Mouse (Mus musculus) stomach, postnatal 0 days (tissue): Measurements from ENCODE around the gene Cd300ld4. TPM values are rescaled to one million over a fixed set of nuclear protein-coding genes. Genes with fewer than 3 reads are reported as not detected.
"Not testable (repeated sequence)": the region's sequence is repeated elsewhere in the genome, so short reads cannot be mapped to it uniquely, and the experiment has no call there.

Experiments
- ATAC-seq: fragments of 200-750 bp; cut with Nextera tagmentation; 2 replicates; pipeline ENCODE4 v1.8.0; 2017; ENCODE audit not compliant: low FRiP score, low TSS enrichment
- DNase-seq: peaks from one replicate; pipeline ENCODE4 v3.0.0-alpha.2; 2016; ENCODE audit warnings: low spot score
- H3K27ac ChIP-seq: fragments of 300-500 bp; sonication (generic); replicated peaks from 2 replicates; pipeline ENCODE4 v1.5.1; 2014; ENCODE audit warnings: mild to moderate bottlenecking, control low read depth
- H3K27me3 ChIP-seq: fragments of 300-500 bp; sonication (generic); 2 replicates; pipeline ENCODE4 v1.6.1; 2014; ENCODE audit warnings: low read length; ENCODE audit not compliant: control insufficient read depth, insufficient read depth
- H3K36me3 ChIP-seq: fragments of 300-500 bp; sonication (generic); 2 replicates; pipeline ENCODE4 v1.6.1; 2014; ENCODE audit warnings: low read length, mixed read lengths; ENCODE audit not compliant: control insufficient read depth, insufficient read depth
- H3K4me1 ChIP-seq: fragments of 300-500 bp; sonication (generic); replicated peaks from 2 replicates; pipeline ENCODE4 v1.6.1; 2014; ENCODE audit warnings: antibody characterized with exemption; ENCODE audit not compliant: control insufficient read depth, insufficient read depth
- H3K4me2 ChIP-seq: fragments of 300-500 bp; sonication (generic); replicated peaks from 2 replicates; pipeline ENCODE4 v1.6.1; 2014; ENCODE audit warnings: low read depth, mild to moderate bottlenecking, control low read depth, moderate library complexity
- H3K4me3 ChIP-seq: fragments of 300-500 bp; sonication (generic); 2 replicates; pipeline ENCODE4 v1.5.1; 2014; ENCODE audit warnings: low read depth, low read length, control low read depth
- H3K9ac ChIP-seq: fragments of 300-500 bp; sonication (generic); 2 replicates; pipeline ENCODE4 v1.6.1; 2014; ENCODE audit warnings: mild to moderate bottlenecking, low read length, control low read depth, mixed read lengths
- H3K9me3 ChIP-seq: fragments of 300-500 bp; sonication (generic); 2 replicates; pipeline ENCODE4 v1.6.1; 2016; ENCODE audit warnings: low read length; ENCODE audit not compliant: control insufficient read depth
- CTCF ChIP-seq: IDR thresholded peaks from 2 replicates; pipeline ENCODE4 v1.5.1; 2016; ENCODE audit warnings: antibody characterized with exemption, low read depth, mild to moderate bottlenecking, moderate library complexity
- EP300 ChIP-seq: optimal IDR thresholded peaks from 2 replicates; pipeline ENCODE3; 2016; ENCODE audit warnings: antibody characterized with exemption
- WGBS: fragments of 180-500 bp; shearing (Covaris S2); extraction: QIAGEN DNeasy Blood & Tissue Kit; methylation state at CpG from one replicate; pipeline ENCODE4 v1.1.7; 2014; 5-methylcytosine and 5-hydroxymethylcytosine counted together
- polyA plus RNA-seq: library from polyadenylated mRNA; unstranded; fragments of >200 nt; fragmentation: Nextera tagmentation; extraction: Ambion mirVana; gene quantifications from 2 replicates; pipeline ENCODE4 v1.2.1, GENCODE M21; 2015

The Cd300ld4 gene
- polyA plus RNA-seq = not detected in 2 replicates

DNA sequence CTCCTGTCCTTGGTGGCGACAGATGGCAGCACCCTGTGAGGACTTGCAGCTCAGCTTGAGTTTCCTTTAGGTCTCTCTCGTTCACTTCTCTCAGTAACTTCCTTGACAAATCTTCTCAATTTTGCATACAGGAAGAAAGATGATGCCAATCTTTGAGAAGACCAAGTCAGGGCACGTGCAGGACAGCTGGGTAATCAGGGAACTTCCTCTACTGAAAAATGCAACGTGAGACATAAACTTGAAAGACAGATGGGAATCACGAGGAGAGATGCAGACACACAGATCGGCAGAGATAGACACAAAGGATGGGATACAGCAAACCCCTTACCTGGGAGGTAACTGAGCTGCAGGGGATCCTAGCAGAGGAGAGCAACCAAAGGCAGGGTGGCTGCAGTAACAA is at the start of gene Cd300ld4:
Gene Cd300ld4, minus strand, starts transcription at position 101 of the 400 bp plus-strand sequence.
- DNase-seq, H3K4me2 ChIP-seq, H3K27ac ChIP-seq, H3K9me3 ChIP-seq, H3K4me1 ChIP-seq, H3K27me3 ChIP-seq, H3K36me3 ChIP-seq, H3K9ac ChIP-seq, ATAC-seq, H3K4me3 ChIP-seq: not testable (repeated sequence)
- WGBS = no CpG with 5 or more reads among the region's 6 CpGs

DNA sequence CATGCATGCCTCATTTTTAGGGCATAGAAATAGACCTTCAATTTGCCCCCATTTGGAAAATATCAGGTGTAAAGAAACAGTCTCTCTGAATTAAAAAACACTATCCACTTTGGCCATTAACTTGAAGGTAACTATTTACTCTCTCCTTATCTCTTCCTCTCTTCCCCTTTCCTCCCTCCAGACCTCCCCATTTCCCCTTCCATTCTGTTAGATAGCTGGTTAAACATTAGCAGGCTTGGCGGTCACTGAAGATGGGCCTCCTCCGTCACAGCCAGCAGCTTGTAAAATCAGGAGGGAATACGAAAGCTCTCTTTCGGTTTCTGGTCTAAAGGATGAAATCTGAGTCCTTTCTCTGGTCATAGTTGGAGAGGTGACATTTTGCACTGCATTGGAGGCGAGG is 49.0 kb upstream of the Cd300ld4 start:
- WGBS = 32% methylated on average over 5 of the region's 5 CpGs
- Histone ChIP-seq H3K4me2 (no peak overlapping the region), H3K36me3 (no peaks in the 10 kb centered on the region), H3K4me1 (no peaks in the 10 kb centered on the region), H3K27ac (no peak overlapping the region), H3K9me3 (no peaks in the 10 kb centered on the region), H3K27me3 (peaks cover 2% of the 10 kb centered on the region; the same call in 1 of the 2 replicates), H3K4me3 (no peak overlapping the region), H3K9ac (no peak overlapping the region)
- TF ChIP-seq CTCF = no peak
- TF ChIP-seq EP300 = no peak
- no peak for DNase-seq
- no peak for ATAC-seq

DNA sequence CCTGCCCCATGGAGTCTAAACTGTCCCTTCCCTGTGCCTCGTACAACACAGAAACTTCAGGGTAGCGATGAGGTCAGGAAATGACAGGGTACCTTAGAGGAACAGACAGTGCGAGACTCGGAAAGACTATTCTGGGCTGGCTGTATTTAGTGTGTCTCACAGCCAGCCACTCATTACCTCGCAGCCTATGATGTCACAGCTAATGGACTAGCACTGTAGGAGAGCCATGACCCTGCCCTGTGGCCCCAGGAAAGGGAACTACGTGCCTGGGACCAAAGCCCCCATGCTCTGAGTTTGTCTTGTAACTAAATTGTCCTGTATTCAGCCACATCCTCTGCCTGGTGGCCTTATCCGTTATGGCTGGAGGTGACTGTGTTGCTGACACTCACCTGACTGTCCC is 48.6 kb upstream of the Cd300ld4 start:
- no peak for ATAC-seq

DNA sequence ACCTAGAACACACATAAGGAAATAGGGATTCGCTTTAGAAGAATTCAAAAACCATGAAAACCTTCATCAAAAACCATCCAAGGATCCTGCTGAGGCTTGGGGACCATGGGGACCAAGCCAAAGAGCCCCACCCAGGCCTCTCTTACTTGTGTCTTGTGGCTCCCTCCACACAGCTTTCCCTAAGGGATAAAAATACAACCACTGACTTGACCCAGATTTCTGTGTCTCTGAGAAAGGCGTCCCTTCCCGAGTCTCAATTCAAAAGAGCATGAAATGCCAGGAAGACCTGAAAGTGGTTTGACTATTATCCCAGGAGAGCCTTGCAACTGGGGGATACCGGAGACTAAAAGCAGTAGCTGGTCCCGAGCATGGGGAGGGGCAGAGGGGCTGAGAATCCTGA is 46.2 kb upstream of the Cd300ld4 start:
- ATAC-seq = no peak
- no peaks in the 10 kb centered on the region for H3K36me3 ChIP-seq
- no peak for DNase-seq
- no peak overlapping the region for H3K27ac ChIP-seq
- H3K4me2 ChIP-seq = no peak overlapping the region
- H3K4me1 ChIP-seq = no peaks in the 10 kb centered on the region
- H3K9me3 ChIP-seq = no peaks in the 10 kb centered on the region
- TF ChIP-seq EP300 (no peak), CTCF (no peak)
- no peak overlapping the region for H3K4me3 ChIP-seq
- H3K9ac ChIP-seq = no peak overlapping the region
- H3K27me3 ChIP-seq = peaks cover 2% of the 10 kb centered on the region; the same call in 1 of the 2 replicates
- WGBS = 63% methylated on average over 5 of the region's 5 CpGs

More for the DNA sequence above, 48.6 kb upstream of the Cd300ld4 start:
- peaks cover 2% of the 10 kb centered on the region; the same call in 1 of the 2 replicates for H3K27me3 ChIP-seq
- no peak overlapping the region for H3K4me3 ChIP-seq
- no peak for DNase-seq
- H3K9me3 ChIP-seq = no peaks in the 10 kb centered on the region
- 53% methylated on average over 7 of the region's 7 CpGs for WGBS
- no peak overlapping the region for H3K4me2 ChIP-seq
- H3K4me1 ChIP-seq = no peaks in the 10 kb centered on the region
- no peak overlapping the region for H3K9ac ChIP-seq
- no peak overlapping the region for H3K27ac ChIP-seq
- H3K36me3 ChIP-seq = no peaks in the 10 kb centered on the region
- TF ChIP-seq CTCF = no peak
- no peak for TF ChIP-seq EP300

DNA sequence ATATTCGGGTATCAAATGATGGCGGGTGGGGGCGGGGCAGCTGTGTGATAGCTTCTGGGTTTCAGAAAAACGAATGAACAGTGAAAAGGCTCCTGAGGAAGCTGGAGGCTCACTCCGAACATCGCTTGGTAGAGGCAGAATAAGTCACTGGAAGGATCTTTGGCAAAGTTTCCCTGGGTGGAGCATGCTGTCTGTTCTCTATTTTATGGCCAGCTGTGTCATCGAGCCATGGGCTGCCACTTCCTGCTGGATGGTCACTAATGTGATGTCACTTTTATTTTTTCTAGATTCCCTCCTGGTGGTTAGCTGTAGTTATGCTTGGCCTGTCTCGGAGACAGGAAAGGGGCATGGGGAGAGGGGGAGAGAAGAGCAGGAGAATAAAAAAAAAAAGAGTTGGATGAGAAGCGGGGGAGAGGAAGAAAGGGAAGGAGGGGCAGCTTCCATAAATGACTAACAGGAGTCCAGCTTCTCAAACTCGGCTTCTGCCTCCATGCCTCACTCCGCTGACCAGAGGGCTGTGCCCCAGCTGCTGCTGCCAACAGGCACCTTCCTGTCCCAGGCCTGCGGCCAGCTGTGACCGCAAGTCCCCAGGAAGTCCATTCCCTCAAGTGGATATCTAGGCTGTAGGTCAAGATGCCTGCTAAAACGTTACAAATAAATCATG is 45.0 kb upstream of the Cd300ld4 start:
- peak; percentile 9; the same call in 1 of the 2 replicates for TF ChIP-seq CTCF
- TF ChIP-seq EP300 = no peak
- Histone ChIP-seq H3K9ac (no peak overlapping the region), H3K4me2 (no peak overlapping the region; the same call in 1 of the 2 replicates), H3K4me1 (no peaks in the 10 kb centered on the region), H3K9me3 (no peaks in the 10 kb centered on the region), H3K4me3 (no peak overlapping the region), H3K27me3 (no peaks in the 10 kb centered on the region), H3K36me3 (no peaks in the 10 kb centered on the region), H3K27ac (no peak overlapping the region; the same call in 1 of the 2 replicates)
- WGBS = 10% methylated on average over 14 of the region's 14 CpGs
- ATAC-seq (peak; percentile 75; the same call in 1 of the 2 replicates), DNase-seq (no peak)

DNA sequence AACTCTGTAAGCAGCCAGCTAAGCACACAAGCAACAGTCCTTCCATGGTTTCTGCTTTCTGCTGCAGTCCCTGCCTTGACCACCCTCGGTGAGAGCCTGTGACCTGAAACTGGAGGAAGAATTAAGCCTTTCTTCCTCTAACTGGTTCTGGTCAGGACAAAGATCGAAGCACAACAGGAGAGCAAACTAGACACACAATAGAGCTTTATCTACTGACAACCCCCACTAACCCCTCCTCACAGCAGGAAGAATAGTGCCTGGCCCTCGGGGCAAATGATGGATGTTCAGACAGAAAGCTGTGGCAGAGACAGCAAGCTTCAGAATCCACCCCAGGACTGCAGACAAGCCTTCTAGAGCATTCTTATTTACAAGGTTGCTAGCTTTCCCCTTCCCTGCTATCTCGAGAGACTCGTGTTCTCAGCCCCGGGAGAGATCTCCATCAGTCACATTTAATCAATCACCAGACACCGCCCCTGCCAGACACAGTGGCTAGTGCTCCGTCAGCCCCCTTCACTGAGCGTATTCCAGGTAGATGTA is 44.3 kb upstream of the Cd300ld4 start:
- 9% methylated on average over 9 of the region's 9 CpGs for WGBS
- H3K9me3 ChIP-seq = no peaks in the 10 kb centered on the region
- H3K9ac ChIP-seq = no peak overlapping the region
- H3K27me3 ChIP-seq = no peaks in the 10 kb centered on the region
- H3K4me2 ChIP-seq = no peak overlapping the region; the same call in 1 of the 2 replicates
- H3K4me3 ChIP-seq = no peak overlapping the region
- H3K27ac ChIP-seq = no peak overlapping the region
- no peaks in the 10 kb centered on the region for H3K4me1 ChIP-seq
- ATAC-seq = no peak
- TF ChIP-seq CTCF = no peak
- TF ChIP-seq EP300 = no peak
- DNase-seq = no peak
- no peaks in the 10 kb centered on the region for H3K36me3 ChIP-seq
